Mouse (Mus musculus) brain, adult 10 weeks (tissue): ENCODE data around the gene Eif2b3. TPM values are rescaled to one million over a fixed set of nuclear protein-coding genes. Genes with fewer than 3 reads are reported as not detected.

ENCODE experiments used
- polyA plus RNA-seq: library from polyadenylated mRNA; stranded (reverse); fragments of 350-450 nt; fragmentation: Illumina TruSeq; extraction: RNeasy Lipid Tissue Mini Kit (QIAGEN cat#74804); gene quantifications from one replicate; pipeline ENCODE4 v1.2.3, GENCODE M21; 2015; ENCODE audit warnings: low read depth, low replicate concordance

Eif2b3 gene
- 20.6 TPM for polyA plus RNA-seq

GRCm38 (mm10) chr4:117019206-117020134 is at the start of gene Eif2b3:
Gene Eif2b3 (plus strand): TSS chr4:117019402.

GRCm38 (mm10) chr4:116993672-116994621 is 25.3 kb upstream of the Eif2b3 start, which contains the start of gene Urod:
Gene Urod (minus strand): TSS chr4:116994413.

GRCm38 (mm10) chr4:116995131-116995797 is 23.9 kb upstream of the Eif2b3 start, which contains the start of gene Hectd3:
Gene Hectd3 (plus strand): TSS chr4:116995317.

GRCm38 (mm10) chr4:117095551-117096452 is 76.6 kb downstream of the Eif2b3 start, which contains the start of gene Ptch2:
Gene Ptch2 (plus strand): TSS chr4:117096075.

GRCm38 (mm10) chr4:117125348-117125909 is 106.2 kb downstream of the Eif2b3 start, which contains the start of gene Btbd19:
Gene Btbd19 (minus strand): TSS chr4:117125725.

GRCm38 (mm10) chr4:117126675-117127290 is 107.6 kb downstream of the Eif2b3 start, which contains the start of gene Tctex1d4:
Gene Tctex1d4 (plus strand): TSS chr4:117126794.

GRCm38 (mm10) chr4:117133817-117134600 is 114.8 kb downstream of the Eif2b3 start, which contains the start of gene Plk3:
Gene Plk3 (minus strand): TSS chr4:117133963.

Other genes starting within 250 kb of the Eif2b3 start
- 17.2 TPM for gene Toe1, start 211.8 kb upstream of the Eif2b3 start, polyA plus RNA-seq
- gene Mutyh, start 211.7 kb upstream of the Eif2b3 start, polyA plus RNA-seq, result 4.6 TPM
- gene Hpdl, start 197.7 kb upstream of the Eif2b3 start, polyA plus RNA-seq, result 2.0 TPM
- 7.0 TPM for gene Zswim5, start 142.0 kb upstream of the Eif2b3 start, polyA plus RNA-seq
- gene Urod, start 25.0 kb upstream of the Eif2b3 start, polyA plus RNA-seq, result 91.6 TPM
- gene Hectd3, start 24.1 kb upstream of the Eif2b3 start, polyA plus RNA-seq, result 32.8 TPM
- gene Ptch2, start 76.7 kb downstream of the Eif2b3 start, polyA plus RNA-seq, result 0.61 TPM
- gene Btbd19, start 106.3 kb downstream of the Eif2b3 start, polyA plus RNA-seq, result 14.5 TPM
- 1.4 TPM for gene Tctex1d4, start 107.4 kb downstream of the Eif2b3 start, polyA plus RNA-seq
- gene Plk3, start 114.6 kb downstream of the Eif2b3 start, polyA plus RNA-seq, result 11.0 TPM
- 859 TPM for gene Rps8, start 136.8 kb downstream of the Eif2b3 start, polyA plus RNA-seq
- 0.30 TPM for gene Kif2c, start 163.2 kb downstream of the Eif2b3 start, polyA plus RNA-seq
- 6.9 TPM for gene Tmem53, start 232.5 kb downstream of the Eif2b3 start, polyA plus RNA-seq
- gene Armh1, start 232.7 kb downstream of the Eif2b3 start, polyA plus RNA-seq, result 0.76 TPM